Mouse (Mus musculus) midbrain, embryonic 14.5 days (tissue): ENCODE measurements around the gene Zfp106. TPM values are rescaled to one million over a fixed set of nuclear protein-coding genes. Genes with fewer than 3 reads are reported as not detected.
"Not testable (repeated sequence)": the region's sequence is repeated elsewhere in the genome, so short reads cannot be mapped to it uniquely, and the experiment has no call there.

Source experiments
- ATAC-seq: fragments of 200-750 bp; cut with Nextera tagmentation; 2 replicates; pipeline ENCODE4 v1.8.0; 2017; ENCODE audit warnings: moderate number of reproducible peaks, moderate library complexity; ENCODE audit not compliant: low FRiP score, low TSS enrichment
- DNase-seq: peaks from one replicate; pipeline ENCODE4 v3.0.0-alpha.2; 2015
- H3K27ac ChIP-seq: fragments of 300-500 bp; sonication (generic); replicated peaks from 2 replicates; pipeline ENCODE4 v1.5.1; 2014; ENCODE audit warnings: mild to moderate bottlenecking, low read depth, low read length, moderate library complexity
- H3K27me3 ChIP-seq: fragments of 300-500 bp; sonication (generic); 2 replicates; pipeline ENCODE4 v1.6.1; 2014; ENCODE audit warnings: low read length, control low read depth, mixed read lengths; ENCODE audit not compliant: control insufficient read depth, insufficient read depth
- H3K36me3 ChIP-seq: fragments of 300-500 bp; sonication (generic); 2 replicates; pipeline ENCODE4 v1.6.1; 2014; ENCODE audit warnings: low read length, control low read depth; ENCODE audit not compliant: control insufficient read depth, insufficient read depth
- H3K4me1 ChIP-seq: fragments of 300-500 bp; sonication (generic); 2 replicates; pipeline ENCODE4 v1.6.1; 2014; ENCODE audit warnings: mild to moderate bottlenecking, antibody characterized with exemption, low read length, control low read depth; ENCODE audit not compliant: control insufficient read depth, insufficient read depth
- H3K4me2 ChIP-seq: fragments of 300-500 bp; sonication (generic); 2 replicates; pipeline ENCODE4 v1.6.1; 2014; ENCODE audit warnings: mild to moderate bottlenecking, low read length, moderate library complexity
- H3K4me3 ChIP-seq: fragments of 300-500 bp; sonication (generic); replicated peaks from 2 replicates; pipeline ENCODE4 v1.5.1; 2014; ENCODE audit warnings: low read depth, low read length
- H3K9ac ChIP-seq: fragments of 300-500 bp; sonication (generic); replicated peaks from 2 replicates; pipeline ENCODE4 v1.6.1; 2014; ENCODE audit warnings: mild to moderate bottlenecking, low read length, moderate library complexity
- H3K9me3 ChIP-seq: fragments of 300-500 bp; sonication (generic); 2 replicates; pipeline ENCODE4 v1.6.1; 2016; ENCODE audit warnings: low read length, control low read depth, mixed read lengths; ENCODE audit not compliant: control insufficient read depth
- WGBS: fragments of 180-500 bp; shearing (Covaris S2); extraction: QIAGEN DNeasy Blood & Tissue Kit; methylation state at CpG from one replicate; pipeline ENCODE4 v1.1.7; 2014; 5-methylcytosine and 5-hydroxymethylcytosine counted together
- polyA plus RNA-seq: library from polyadenylated mRNA; unstranded; fragments of >200 nt; fragmentation: Nextera tagmentation; extraction: Ambion mirVana; gene quantifications from 2 replicates; pipeline ENCODE4 v1.2.1, GENCODE M21; 2014

Gene Zfp106
- polyA plus RNA-seq, 1 experiment from 2014 or later: 53.6 TPM

GRCm38 (mm10) chr2:120564548-120565188 is 1.0 kb upstream of the Zfp106 start:
- WGBS: 95% methylated on average over 4 of the region's 4 CpGs
- not testable (repeated sequence) for H3K4me2 ChIP-seq, H3K27me3 ChIP-seq, H3K36me3 ChIP-seq, H3K27ac ChIP-seq, H3K9me3 ChIP-seq, DNase-seq, H3K9ac ChIP-seq, H3K4me3 ChIP-seq, ATAC-seq
- H3K4me1 ChIP-seq: peaks cover 17% of the 10 kb centered on the region

- Histone ChIP-seq H3K27ac (0 out of 2 replicates have a peak overlapping the region, but pooled peaks have one; percentile 83), H3K36me3 (no peaks in the 10 kb centered on the region), H3K9me3 (no peaks in the 10 kb centered on the region), H3K4me2 (peak overlapping the region; percentile 81), H3K27me3 (no peaks in the 10 kb centered on the region), H3K9ac (peak overlapping the region; percentile 91), H3K4me1 (peaks cover 10% of the 10 kb centered on the region), H3K4me3 (peak overlapping the region; percentile 92)
- 25% methylated on average over 9 of the region's 9 CpGs for whole genome bisulfite sequencing
- ATAC-seq (no peak), DNase-seq (no peak)
Measured at GRCm38 (mm10) chr2:120562859-120563234, 796 bp downstream of the Zfp106 start.

GRCm38 (mm10) chr2:120561524-120561923 is 2.1 kb downstream of the Zfp106 start:
- Histone ChIP-seq H3K36me3 (no peaks in the 10 kb centered on the region), H3K27me3 (no peaks in the 10 kb centered on the region), H3K9ac (no peak overlapping the region), H3K27ac (no peak overlapping the region), H3K4me3 (no peak overlapping the region), H3K4me2 (no peak overlapping the region), H3K9me3 (no peaks in the 10 kb centered on the region), H3K4me1 (peaks cover 7% of the 10 kb centered on the region)
- 95% methylated on average over 1 of the region's 1 CpGs for WGBS
- no peak for DNase-seq
- ATAC-seq: no peak

GRCm38 (mm10) chr2:120558813-120559212 is 4.8 kb downstream of the Zfp106 start:
- Histone ChIP-seq H3K36me3 (peaks cover 7% of the 10 kb centered on the region; the same call in 1 of the 2 replicates), H3K4me3 (no peak overlapping the region), H3K27ac (no peak overlapping the region), H3K4me1 (peaks cover 7% of the 10 kb centered on the region), H3K9me3 (no peaks in the 10 kb centered on the region), H3K27me3 (no peaks in the 10 kb centered on the region), H3K9ac (no peak overlapping the region), H3K4me2 (no peak overlapping the region)
- DNase-seq: no peak
- no peak for ATAC-seq
- 90% methylated on average over 3 of the region's 3 CpGs for WGBS

GRCm38 (mm10) chr2:120556868-120557267 is 6.8 kb downstream of the Zfp106 start:
- no peak overlapping the region for H3K9ac ChIP-seq
- H3K27ac ChIP-seq: no peak overlapping the region
- DNase-seq: no peak
- peaks cover 23% of the 10 kb centered on the region for H3K36me3 ChIP-seq
- H3K9me3 ChIP-seq: no peaks in the 10 kb centered on the region
- no peak overlapping the region for H3K4me3 ChIP-seq
- no peak for ATAC-seq
- WGBS: 85% methylated on average over 3 of the region's 3 CpGs
- no peaks in the 10 kb centered on the region for H3K27me3 ChIP-seq
- no peaks in the 10 kb centered on the region for H3K4me1 ChIP-seq
- H3K4me2 ChIP-seq: no peak overlapping the region

- Histone ChIP-seq H3K36me3 (peaks cover 16% of the 10 kb centered on the region), H3K4me3 (no peak overlapping the region), H3K4me2 (no peak overlapping the region), H3K9me3 (no peaks in the 10 kb centered on the region), H3K9ac (no peak overlapping the region), H3K27me3 (no peaks in the 10 kb centered on the region), H3K27ac (no peak overlapping the region), H3K4me1 (peaks cover 3% of the 10 kb centered on the region; the same call in 1 of the 2 replicates)
- ATAC-seq (no peak), DNase-seq (no peak)
- 98% methylated on average over 2 of the region's 2 CpGs for WGBS
Measured at GRCm38 (mm10) chr2:120544732-120545131, 18.9 kb downstream of the Zfp106 start.

- H3K4me2 ChIP-seq: no peak overlapping the region
- H3K4me3 ChIP-seq: no peak overlapping the region
- DNase-seq (peak; percentile 82), ATAC-seq (peak; percentile 50; the same call in 1 of the 2 replicates)
- H3K27ac ChIP-seq: no peak overlapping the region
- no peaks in the 10 kb centered on the region for H3K9me3 ChIP-seq
- H3K9ac ChIP-seq: no peak overlapping the region
- no peaks in the 10 kb centered on the region for H3K27me3 ChIP-seq
- H3K4me1 ChIP-seq: peaks cover 7% of the 10 kb centered on the region; the same call in 1 of the 2 replicates
- peaks cover 14% of the 10 kb centered on the region for H3K36me3 ChIP-seq
- WGBS: 30% methylated on average over 1 of the region's 1 CpGs
Measured at GRCm38 (mm10) chr2:120539778-120540208, 23.9 kb downstream of the Zfp106 start.

- peaks cover 19% of the 10 kb centered on the region for H3K36me3 ChIP-seq
- WGBS: 56% methylated on average over 3 of the region's 3 CpGs
- peaks cover 7% of the 10 kb centered on the region; the same call in 1 of the 2 replicates for H3K4me1 ChIP-seq
- H3K27ac ChIP-seq: peak overlapping the region; percentile 45; the same call in 1 of the 2 replicates
- no peaks in the 10 kb centered on the region for H3K9me3 ChIP-seq
- no peak for ATAC-seq
- peak; percentile 17 for DNase-seq
- 0 out of 2 replicates have a peak overlapping the region, but pooled peaks have one; percentile 17 for H3K4me2 ChIP-seq
- no peak overlapping the region for H3K4me3 ChIP-seq
- H3K27me3 ChIP-seq: no peaks in the 10 kb centered on the region
- H3K9ac ChIP-seq: no peak overlapping the region
Measured at GRCm38 (mm10) chr2:120539333-120539732, 24.3 kb downstream of the Zfp106 start.

GRCm38 (mm10) chr2:120531223-120531622 is 32.4 kb downstream of the Zfp106 start:
- Histone ChIP-seq H3K36me3 (peaks cover 90% of the 10 kb centered on the region), H3K4me1 (no peaks in the 10 kb centered on the region), H3K27ac (no peak overlapping the region), H3K4me2 (no peak overlapping the region), H3K27me3 (no peaks in the 10 kb centered on the region), H3K9ac (no peak overlapping the region), H3K9me3 (no peaks in the 10 kb centered on the region), H3K4me3 (no peak overlapping the region)
- ATAC-seq (no peak), DNase-seq (no peak)
- WGBS: 98% methylated on average over 4 of the region's 4 CpGs
